Mouse (Mus musculus) heart, embryonic 13.5 days (tissue): ENCODE measurements around the gene Dnah10. TPM values are rescaled to one million over a fixed set of nuclear protein-coding genes. Genes with fewer than 3 reads are reported as not detected.
"Not testable (repeated sequence)": the region's sequence is repeated elsewhere in the genome, so short reads cannot be mapped to it uniquely, and the experiment has no call there.

Source experiments
- ATAC-seq: fragments of 200-750 bp; cut with Nextera tagmentation; 2 replicates; pipeline ENCODE4 v1.8.0; 2017; ENCODE audit warnings: moderate TSS enrichment; ENCODE audit not compliant: insufficient number of reproducible peaks, low FRiP score, low TSS enrichment; ENCODE audit errors: extremely low read depth
- H3K27ac ChIP-seq: fragments of 300-500 bp; sonication (generic); replicated peaks from 2 replicates; pipeline ENCODE4 v1.5.1; 2015; ENCODE audit warnings: moderate library complexity, mild to moderate bottlenecking, inconsistent platforms
- H3K27me3 ChIP-seq: fragments of 300-500 bp; sonication (generic); replicated peaks from 2 replicates; pipeline ENCODE4 v1.6.1; 2015; ENCODE audit warnings: mild to moderate bottlenecking, inconsistent platforms
- H3K36me3 ChIP-seq: fragments of 300-500 bp; sonication (generic); 2 replicates; pipeline ENCODE4 v1.6.1; 2015; ENCODE audit warnings: mild to moderate bottlenecking, inconsistent platforms
- H3K4me1 ChIP-seq: fragments of 300-500 bp; sonication (generic); 2 replicates; pipeline ENCODE4 v1.6.1; 2015; ENCODE audit warnings: inconsistent platforms
- H3K4me2 ChIP-seq: fragments of 300-500 bp; sonication (generic); 2 replicates; pipeline ENCODE4 v1.6.1; 2015; ENCODE audit warnings: inconsistent platforms, mild to moderate bottlenecking, moderate library complexity
- H3K4me3 ChIP-seq: fragments of 300-500 bp; sonication (generic); 2 replicates; pipeline ENCODE4 v1.5.1; 2015; ENCODE audit warnings: moderate library complexity, mild to moderate bottlenecking, inconsistent platforms
- H3K9ac ChIP-seq: fragments of 300-500 bp; sonication (generic); 2 replicates; pipeline ENCODE4 v1.6.1; 2015; ENCODE audit warnings: inconsistent platforms, mild to moderate bottlenecking, moderate library complexity
- H3K9me3 ChIP-seq: fragments of 300-500 bp; sonication (generic); 2 replicates; pipeline ENCODE4 v1.6.1; 2016; ENCODE audit warnings: inconsistent platforms
- WGBS: fragments of 180-500 bp; shearing (Covaris S2); methylation state at CpG from one replicate; pipeline ENCODE4 v1.1.7; 2015; ENCODE audit warnings: mixed read lengths; 5-methylcytosine and 5-hydroxymethylcytosine counted together
- polyA plus RNA-seq: library from polyadenylated mRNA; unstranded; fragments of >200 nt; fragmentation: Nextera tagmentation; extraction: Ambion mirVana; gene quantifications from 2 replicates; pipeline ENCODE4 v1.2.1, GENCODE M21; 2015

Dnah10 gene
- polyA plus RNA-seq, 1 experiment from 2014 or later, result 0.03 TPM

- Histone ChIP-seq H3K4me3 (no peak overlapping the region), H3K9ac (no peak overlapping the region), H3K4me1 (no peaks in the 10 kb centered on the region), H3K27me3 (no peaks in the 10 kb centered on the region), H3K27ac (no peak overlapping the region), H3K36me3 (no peaks in the 10 kb centered on the region), H3K4me2 (no peak overlapping the region), H3K9me3 (no peaks in the 10 kb centered on the region)
- WGBS, result 78% methylated on average over 18 of the region's 18 CpGs
- ATAC-seq, result no peak
Observed at GRCm38 (mm10) chr5:124748296-124748695, 23.4 kb downstream of the Dnah10 start.

GRCm38 (mm10) chr5:124751656-124752055, 26.8 kb downstream of the Dnah10 start:
- Histone ChIP-seq H3K36me3 (no peaks in the 10 kb centered on the region), H3K4me2 (no peak overlapping the region), H3K27ac (no peak overlapping the region), H3K4me1 (no peaks in the 10 kb centered on the region), H3K4me3 (no peak overlapping the region), H3K9me3 (no peaks in the 10 kb centered on the region), H3K9ac (no peak overlapping the region), H3K27me3 (no peaks in the 10 kb centered on the region)
- WGBS, result 81% methylated on average over 9 of the region's 9 CpGs
- no peak for ATAC-seq

GRCm38 (mm10) chr5:124761011-124761410, 36.1 kb downstream of the Dnah10 start:
- H3K4me2 ChIP-seq, result no peak overlapping the region
- no peak overlapping the region for H3K9ac ChIP-seq
- H3K4me3 ChIP-seq, result no peak overlapping the region
- H3K9me3 ChIP-seq, result peaks cover 4% of the 10 kb centered on the region; the same call in 1 of the 2 replicates
- no peak for ATAC-seq
- no peak overlapping the region for H3K27ac ChIP-seq
- no peaks in the 10 kb centered on the region for H3K4me1 ChIP-seq
- 49% methylated on average over 18 of the region's 18 CpGs for WGBS
- H3K36me3 ChIP-seq, result no peaks in the 10 kb centered on the region
- 0 out of 2 replicates have a peak, but pooled peaks cover 10% of the 10 kb centered on the region for H3K27me3 ChIP-seq

- ATAC-seq, result no peak
- H3K4me3 ChIP-seq, result no peak overlapping the region
- no peaks in the 10 kb centered on the region for H3K36me3 ChIP-seq
- no peak overlapping the region for H3K4me2 ChIP-seq
- H3K9me3 ChIP-seq, result peaks cover 4% of the 10 kb centered on the region; the same call in 1 of the 2 replicates
- no peak overlapping the region for H3K9ac ChIP-seq
- 68% methylated on average over 1 of the region's 1 CpGs for WGBS
- H3K4me1 ChIP-seq, result no peaks in the 10 kb centered on the region
- H3K27me3 ChIP-seq, result 0 out of 2 replicates have a peak, but pooled peaks cover 10% of the 10 kb centered on the region
- no peak overlapping the region for H3K27ac ChIP-seq
Observed at GRCm38 (mm10) chr5:124761787-124762186, 36.9 kb downstream of the Dnah10 start.

- Histone ChIP-seq H3K4me3 (no peak overlapping the region), H3K9ac (no peak overlapping the region), H3K4me1 (no peaks in the 10 kb centered on the region), H3K27me3 (no peaks in the 10 kb centered on the region), H3K36me3 (no peaks in the 10 kb centered on the region), H3K4me2 (no peak overlapping the region), H3K9me3 (no peaks in the 10 kb centered on the region), H3K27ac (no peak overlapping the region)
- no peak for ATAC-seq
- WGBS, result 69% methylated on average over 3 of the region's 3 CpGs
Observed at GRCm38 (mm10) chr5:124774552-124774951, 49.7 kb downstream of the Dnah10 start.

DNA sequence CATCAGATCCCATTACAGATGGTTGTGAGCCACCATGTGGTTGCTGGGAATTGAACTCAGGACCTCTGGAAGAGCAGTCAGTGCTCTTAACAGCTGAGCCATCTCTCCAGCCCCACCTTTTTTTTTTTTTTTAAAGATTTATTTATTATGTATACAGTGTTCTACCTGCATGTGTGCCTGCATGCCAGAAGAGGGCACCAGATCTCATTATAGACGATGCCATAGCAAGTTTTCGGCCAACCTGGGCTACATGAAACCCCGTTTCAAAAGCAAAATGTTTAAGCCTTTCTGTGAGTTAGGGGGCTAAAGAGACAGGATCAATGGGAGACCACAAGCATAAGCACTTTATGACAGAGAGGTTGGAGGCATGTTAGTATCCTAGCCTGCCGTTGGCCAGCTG, 51.4 kb downstream of the Dnah10 start:
- not testable (repeated sequence) for H3K4me2 ChIP-seq, ATAC-seq, H3K4me1 ChIP-seq, H3K4me3 ChIP-seq, H3K9me3 ChIP-seq, H3K36me3 ChIP-seq, H3K27ac ChIP-seq, H3K27me3 ChIP-seq, H3K9ac ChIP-seq
- WGBS, result 77% methylated on average over 4 of the region's 4 CpGs

- WGBS, result 51% methylated on average over 6 of the region's 6 CpGs
- Histone ChIP-seq H3K4me1 (no peaks in the 10 kb centered on the region), H3K9me3 (peaks cover 3% of the 10 kb centered on the region; the same call in 1 of the 2 replicates), H3K36me3 (no peaks in the 10 kb centered on the region), H3K4me2 (no peak overlapping the region), H3K27me3 (peaks cover 2% of the 10 kb centered on the region; the same call in 1 of the 2 replicates), H3K27ac (no peak overlapping the region), H3K9ac (no peak overlapping the region), H3K4me3 (no peak overlapping the region)
- ATAC-seq, result no peak
Observed at GRCm38 (mm10) chr5:124777178-124777709, 52.4 kb downstream of the Dnah10 start.

DNA sequence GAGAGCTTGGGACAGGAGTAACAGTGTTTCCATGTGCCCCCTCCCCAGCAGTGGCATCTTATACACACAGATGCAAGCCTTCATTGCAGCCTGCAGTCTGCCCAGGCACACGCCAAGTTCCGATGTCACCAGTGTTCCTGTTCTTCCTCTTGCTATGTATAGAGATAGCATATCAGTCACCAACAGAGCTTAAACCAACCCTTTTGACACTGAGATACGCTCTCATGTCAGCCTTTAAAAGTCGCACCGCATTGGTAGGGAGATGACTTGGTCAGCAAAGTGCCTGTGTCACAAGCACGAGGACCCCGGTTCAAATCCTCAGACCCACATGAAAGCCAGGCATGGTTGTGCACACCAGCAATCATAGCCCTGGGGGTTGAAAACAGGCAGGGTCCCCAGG, 55.0 kb downstream of the Dnah10 start:
- Histone ChIP-seq H3K36me3 (no peaks in the 10 kb centered on the region), H3K9ac (no peak overlapping the region), H3K27ac (no peak overlapping the region), H3K4me2 (no peak overlapping the region), H3K9me3 (peaks cover 3% of the 10 kb centered on the region; the same call in 1 of the 2 replicates), H3K4me1 (no peaks in the 10 kb centered on the region), H3K27me3 (peaks cover 12% of the 10 kb centered on the region), H3K4me3 (no peak overlapping the region)
- WGBS, result 67% methylated on average over 7 of the region's 7 CpGs
- no peak for ATAC-seq

- H3K9ac ChIP-seq, result no peak overlapping the region
- H3K27ac ChIP-seq, result no peak overlapping the region
- H3K9me3 ChIP-seq, result peaks cover 9% of the 10 kb centered on the region
- peaks cover 12% of the 10 kb centered on the region for H3K27me3 ChIP-seq
- WGBS, result 55% methylated on average over 8 of the region's 8 CpGs
- no peak overlapping the region for H3K4me3 ChIP-seq
- H3K36me3 ChIP-seq, result no peaks in the 10 kb centered on the region
- no peaks in the 10 kb centered on the region for H3K4me1 ChIP-seq
- no peak for ATAC-seq
- H3K4me2 ChIP-seq, result no peak overlapping the region
Observed at GRCm38 (mm10) chr5:124781696-124782095, 56.8 kb downstream of the Dnah10 start.

GRCm38 (mm10) chr5:124785650-124786049, 60.8 kb downstream of the Dnah10 start:
- Histone ChIP-seq H3K9me3 (peaks cover 11% of the 10 kb centered on the region), H3K4me2 (no peak overlapping the region), H3K27ac (no peak overlapping the region), H3K4me3 (no peak overlapping the region), H3K4me1 (no peaks in the 10 kb centered on the region), H3K27me3 (peaks cover 12% of the 10 kb centered on the region), H3K9ac (no peak overlapping the region), H3K36me3 (no peaks in the 10 kb centered on the region)
- no peak for ATAC-seq
- 74% methylated on average over 7 of the region's 7 CpGs for WGBS

DNA sequence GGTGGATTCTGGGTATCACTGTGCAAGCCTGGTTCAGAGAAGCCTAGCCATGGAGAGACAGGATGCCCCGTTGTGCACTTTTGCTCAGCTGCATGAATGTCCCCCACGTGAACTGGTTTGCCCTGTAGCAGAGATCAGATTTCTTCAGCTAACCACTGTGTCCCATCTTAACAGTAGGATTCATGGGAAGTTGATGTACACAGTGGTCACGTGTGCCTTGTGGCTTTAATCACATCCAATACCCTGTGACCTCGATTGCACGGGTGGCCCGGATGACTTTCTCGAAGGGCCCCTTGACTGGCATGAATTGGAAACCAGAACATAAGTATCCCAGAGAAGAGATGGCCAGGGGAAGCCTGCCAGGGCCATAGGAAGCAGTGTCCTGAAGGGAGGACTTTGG, 67.2 kb downstream of the Dnah10 start:
- no peak for ATAC-seq
- H3K4me3 ChIP-seq, result no peak overlapping the region
- H3K36me3 ChIP-seq, result no peaks in the 10 kb centered on the region
- H3K27me3 ChIP-seq, result no peaks in the 10 kb centered on the region; the same call in 1 of the 2 replicates
- H3K9me3 ChIP-seq, result peaks cover 4% of the 10 kb centered on the region; the same call in 1 of the 2 replicates
- H3K4me2 ChIP-seq, result no peak overlapping the region
- WGBS, result 87% methylated on average over 7 of the region's 7 CpGs
- H3K9ac ChIP-seq, result no peak overlapping the region
- H3K4me1 ChIP-seq, result no peaks in the 10 kb centered on the region
- no peak overlapping the region for H3K27ac ChIP-seq

DNA sequence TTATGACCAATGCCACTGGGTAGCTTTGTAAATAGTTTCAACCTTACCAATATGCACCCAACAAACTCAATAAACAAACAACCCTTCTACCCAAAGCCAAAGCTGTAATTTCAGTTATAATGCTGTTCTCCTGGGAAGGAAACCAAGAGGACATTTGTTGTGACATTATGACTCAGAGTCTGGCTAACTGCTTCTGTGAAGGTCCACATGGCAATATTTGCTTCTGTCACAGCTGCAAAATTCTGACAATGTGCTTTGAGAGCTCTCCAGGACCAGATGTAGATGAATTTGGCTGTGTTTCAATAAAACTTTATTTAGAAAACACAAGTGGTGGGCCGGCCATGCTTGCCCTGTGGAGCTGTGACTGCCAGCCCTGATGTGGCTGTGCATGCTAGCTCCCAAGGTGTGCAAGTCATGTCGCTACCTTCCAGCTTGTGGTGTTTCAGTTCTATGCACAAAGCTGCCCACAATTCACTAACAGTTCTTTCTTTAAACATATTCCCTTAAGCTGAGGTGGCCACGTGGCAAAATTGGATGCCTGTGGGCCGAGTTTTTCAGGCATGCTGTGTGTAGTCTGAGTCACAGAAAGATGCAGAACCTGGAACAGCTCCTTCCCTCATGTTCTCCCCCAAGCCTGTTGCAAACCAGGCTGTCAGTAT, 85.0 kb downstream of the Dnah10 start:
- WGBS, result 70% methylated on average over 4 of the region's 4 CpGs
- H3K36me3 ChIP-seq, result no peaks in the 10 kb centered on the region
- no peak overlapping the region for H3K27ac ChIP-seq

More for the DNA sequence above, 85.0 kb downstream of the Dnah10 start:
- Histone ChIP-seq H3K4me1 (no peaks in the 10 kb centered on the region), H3K9me3 (no peaks in the 10 kb centered on the region), H3K9ac (no peak overlapping the region), H3K27me3 (peaks cover 27% of the 10 kb centered on the region), H3K4me2 (no peak overlapping the region), H3K4me3 (no peak overlapping the region)
- no peak for ATAC-seq
